Mouse (Mus musculus) induced T-regulatory cell, adult 2 months (primary cell): Measurements from ENCODE around the gene Rps6kc1.

Experiments
- DNase-seq: peaks from one replicate; pipeline ENCODE4 v3.0.0-alpha.2; 2012; ENCODE audit warnings: low read depth

The Rps6kc1 gene

GRCm38 (mm10) chr1:190667326-190667725, 244.2 kb downstream of the Rps6kc1 start:
- DNase-seq, result no peak

GRCm38 (mm10) chr1:190665490-190665875, 246.1 kb downstream of the Rps6kc1 start:
- DNase-seq, result no peak

GRCm38 (mm10) chr1:190664767-190665489, 246.6 kb downstream of the Rps6kc1 start:
- DNase-seq, result no peak

GRCm38 (mm10) chr1:190663996-190664395, 247.6 kb downstream of the Rps6kc1 start:
- no peak for DNase-seq

- no peak for DNase-seq
Measured at GRCm38 (mm10) chr1:190662736-190663135, 248.8 kb downstream of the Rps6kc1 start.

GRCm38 (mm10) chr1:190661764-190662163, 249.8 kb downstream of the Rps6kc1 start:
- DNase-seq, result no peak

GRCm38 (mm10) chr1:190661249-190661648, 250.3 kb downstream of the Rps6kc1 start:
- DNase-seq, result no peak

GRCm38 (mm10) chr1:190659722-190660502, 251.7 kb downstream of the Rps6kc1 start:
- DNase-seq, result no peak

- DNase-seq, result no peak
Measured at GRCm38 (mm10) chr1:190658266-190658665, 253.3 kb downstream of the Rps6kc1 start.

GRCm38 (mm10) chr1:190656089-190656488, 255.5 kb downstream of the Rps6kc1 start:
- DNase-seq, result no peak

- no peak for DNase-seq
Measured at GRCm38 (mm10) chr1:190655651-190656050, 255.9 kb downstream of the Rps6kc1 start.

- no peak for DNase-seq
Measured at GRCm38 (mm10) chr1:190655081-190655480, 256.5 kb downstream of the Rps6kc1 start.

- no peak for DNase-seq
Measured at GRCm38 (mm10) chr1:190654694-190655001, 256.9 kb downstream of the Rps6kc1 start.

GRCm38 (mm10) chr1:190653989-190654693, 257.4 kb downstream of the Rps6kc1 start:
- DNase-seq, result no peak

- DNase-seq, result no peak
Measured at GRCm38 (mm10) chr1:190653081-190653480, 258.5 kb downstream of the Rps6kc1 start.
